Mouse (Mus musculus): ENCODE measurements around the gene Htr2c. TPM values are rescaled to one million over a fixed set of nuclear protein-coding genes. Genes with fewer than 3 reads are reported as not detected.

Htr2c gene
- total RNA-seq (2021), result not detected
- long read RNA-seq, experiment 1, result 0 reads
- long read RNA-seq, experiment 2, result 0 reads

DNA sequence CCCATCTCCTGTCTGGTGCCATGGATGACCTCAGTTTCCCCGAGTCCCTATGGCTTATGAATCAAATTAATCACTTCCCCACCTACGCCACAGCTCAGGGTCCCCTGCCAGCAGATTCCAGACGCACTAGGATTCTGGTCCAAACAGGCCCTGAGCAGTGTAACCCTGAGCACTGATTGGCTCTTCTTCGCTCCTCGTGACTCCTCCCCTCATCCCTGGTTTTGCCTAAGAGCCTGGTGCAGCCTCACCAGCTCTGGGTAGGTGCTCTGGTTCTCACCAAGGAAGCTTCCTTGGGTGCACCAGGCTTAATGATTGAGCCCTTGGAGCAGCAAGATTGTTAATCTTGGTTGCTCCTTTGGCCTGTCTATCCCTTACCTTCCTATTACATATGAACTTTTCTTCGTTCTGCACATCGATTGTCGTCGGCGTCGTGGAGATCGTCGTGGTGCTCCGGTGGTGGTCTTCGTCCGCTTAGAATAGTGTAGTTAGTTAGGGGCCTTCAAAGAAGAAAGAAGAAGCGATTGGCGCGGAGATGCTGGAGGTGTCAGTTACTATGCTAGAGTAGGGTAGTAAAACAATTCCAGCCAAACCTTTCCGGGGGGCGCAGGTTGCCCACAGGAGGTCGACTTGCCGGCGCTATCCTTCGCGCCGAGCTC is at the start of gene Htr2c:
TSS of gene Htr2c (plus strand) at position 256 of the 656 bp plus-strand sequence.
- no peak for DNase-seq (ENCODE audit: low spot score in 2 of 2)

DNA sequence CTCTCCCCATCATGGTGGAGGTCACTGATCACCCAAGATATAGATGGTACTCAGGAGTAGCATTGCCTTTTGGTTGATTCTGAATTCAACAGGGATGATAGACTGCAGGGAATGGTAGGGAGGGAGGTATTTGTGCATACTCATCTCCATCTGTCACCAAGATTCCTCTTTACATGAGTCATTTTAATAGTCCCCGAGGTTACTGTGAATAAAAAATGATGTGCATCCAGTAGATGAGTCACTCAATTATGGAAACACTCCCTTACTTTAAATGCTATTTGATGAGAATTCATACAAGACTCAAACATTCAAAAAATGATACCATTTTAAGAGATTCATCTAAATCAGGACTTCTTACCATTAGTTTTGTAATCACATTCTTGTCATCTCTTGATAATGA is 34.1 kb upstream of the Htr2c start:
- no peak for DNase-seq (ENCODE audit: low spot score in 2 of 2)

GRCm38 (mm10) chrX:146936332-146936731 is 26.0 kb upstream of the Htr2c start:
- no peak for DNase-seq (ENCODE audit: low spot score in 2 of 2)

DNA sequence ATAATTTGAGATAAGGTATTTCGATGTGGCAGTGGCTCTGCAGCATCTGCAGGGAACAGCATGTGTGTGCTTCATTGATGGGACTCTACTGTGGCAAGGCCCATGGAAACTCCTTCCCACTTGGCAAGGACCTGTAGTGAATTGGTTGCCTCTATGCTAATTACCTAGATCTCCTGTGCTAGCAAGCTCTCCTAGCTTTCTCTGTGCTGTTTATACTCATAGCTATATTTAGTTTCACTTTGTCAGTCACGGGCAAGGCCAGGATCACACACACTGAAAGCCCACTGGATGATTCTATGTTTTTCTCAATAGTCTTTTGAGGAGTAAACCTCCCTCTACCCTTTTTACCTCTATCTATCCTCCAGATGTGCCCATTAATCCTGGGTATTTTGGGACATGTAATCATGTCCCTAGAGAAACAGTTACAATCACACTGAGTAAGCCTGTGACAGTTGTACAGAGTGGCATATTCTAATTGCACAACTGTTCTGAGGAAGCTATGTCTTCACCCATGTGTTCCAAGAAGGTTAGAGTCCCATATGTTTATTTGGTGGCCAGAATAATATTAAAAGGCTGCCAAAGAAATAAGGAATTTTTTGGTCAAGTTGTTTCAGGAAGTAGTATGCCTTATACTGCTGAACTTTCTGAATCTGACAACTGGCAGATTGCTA is 16.0 kb upstream of the Htr2c start:
- no peak for DNase-seq (ENCODE audit: low spot score in 2 of 2)

DNA sequence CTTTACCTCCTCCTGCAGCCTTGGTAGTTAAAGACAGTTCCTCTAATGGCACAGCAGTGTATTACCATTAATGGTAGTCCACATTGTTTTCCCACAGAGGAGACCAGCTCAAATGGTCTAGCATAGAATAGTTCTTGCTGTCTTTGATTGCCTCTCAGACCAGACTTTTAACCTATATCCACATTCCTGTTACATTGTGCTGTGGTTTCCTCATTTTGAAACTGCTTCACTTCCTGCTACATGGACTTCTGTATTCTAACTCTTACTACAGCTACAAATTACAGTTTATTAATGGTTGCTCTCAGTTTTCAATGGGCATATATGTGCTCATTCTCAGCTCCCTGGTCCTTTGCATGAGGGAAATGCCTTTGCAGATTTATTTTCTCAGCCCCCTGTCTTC is 15.3 kb upstream of the Htr2c start:
- DNase-seq (ENCODE audit: low spot score in 2 of 2), result no peak

DNA sequence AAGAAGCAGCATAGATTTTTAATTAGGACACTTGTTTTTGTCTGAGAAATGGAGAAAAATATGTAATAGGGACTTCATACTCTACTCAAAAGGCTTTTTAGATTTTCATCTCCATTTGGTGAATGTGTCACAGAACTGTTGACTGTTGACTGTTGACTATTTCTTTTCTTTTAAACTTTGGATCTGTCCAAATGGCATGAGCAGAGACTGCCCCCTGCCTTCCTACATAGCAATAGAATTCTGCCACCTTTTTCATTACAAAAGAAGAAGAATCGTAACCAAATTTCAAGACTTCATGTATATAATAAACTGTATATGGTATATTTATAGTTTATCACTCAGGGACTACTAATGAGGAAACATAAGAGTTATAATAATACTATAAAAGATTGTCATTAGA is 3.7 kb upstream of the Htr2c start:
- no peak for DNase-seq (ENCODE audit: low spot score in 2 of 2)

GRCm38 (mm10) chrX:146959960-146960359 is 2.4 kb upstream of the Htr2c start:
- no peak for DNase-seq (ENCODE audit: low spot score in 2 of 2)

DNA sequence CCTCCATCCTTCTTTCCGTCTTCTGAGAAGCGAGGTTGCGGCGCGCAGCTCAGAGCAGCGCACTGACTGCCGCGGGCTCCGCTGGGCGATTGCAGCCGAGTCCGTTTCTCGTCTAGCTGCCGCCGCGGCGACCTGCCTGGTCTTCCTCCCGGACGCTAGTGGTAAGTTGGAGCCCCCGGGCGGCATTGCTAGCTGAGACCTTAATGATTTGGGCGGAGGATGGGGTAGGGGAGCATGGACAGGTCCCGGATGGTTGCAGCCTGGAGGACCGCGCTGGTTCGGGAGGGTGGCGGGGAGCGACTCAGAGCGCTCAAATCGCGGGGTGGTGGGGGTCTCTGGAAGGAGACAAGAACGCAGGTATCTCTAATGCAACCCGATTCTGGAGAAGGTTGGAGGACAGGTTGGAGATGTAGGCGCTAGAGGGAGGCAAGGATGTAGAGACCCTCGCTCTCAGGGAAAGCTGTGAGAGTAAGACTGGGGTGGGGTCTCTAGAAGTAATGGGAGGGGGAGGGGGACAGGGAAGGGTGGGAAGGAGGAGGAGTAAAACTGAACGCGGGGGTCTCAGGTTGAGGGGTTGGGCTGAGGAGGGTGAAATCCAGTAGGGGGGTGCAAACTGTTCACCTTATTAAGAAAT is 718 bp downstream of the Htr2c start:
- DNase-seq (ENCODE audit: low spot score in 2 of 2), result no peak

DNA sequence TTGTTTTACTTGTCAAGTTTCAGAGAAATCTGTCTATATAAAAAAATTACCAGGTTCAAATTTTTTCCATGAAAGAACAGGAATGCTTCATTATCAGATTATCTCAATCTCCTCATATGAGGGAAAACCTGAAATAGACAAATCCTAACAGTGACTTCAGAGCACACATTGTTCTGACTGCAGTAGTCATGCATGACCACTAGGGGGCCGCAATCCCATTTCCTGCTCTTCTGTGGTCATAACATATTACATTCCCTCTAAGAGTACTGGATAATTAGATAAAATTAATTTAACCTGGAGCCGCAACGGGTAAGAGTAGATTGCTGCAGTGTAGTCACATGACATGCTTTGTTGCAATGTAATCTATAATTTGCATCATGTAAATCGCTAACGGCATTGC is 17.6 kb downstream of the Htr2c start:
- DNase-seq (ENCODE audit: low spot score in 2 of 2), result no peak

- no peak for DNase-seq (ENCODE audit: low spot score in 2 of 2)
These were observed 93.4 kb downstream of the Htr2c start for GRCm38 (mm10) chrX:147055730-147056129.

DNA sequence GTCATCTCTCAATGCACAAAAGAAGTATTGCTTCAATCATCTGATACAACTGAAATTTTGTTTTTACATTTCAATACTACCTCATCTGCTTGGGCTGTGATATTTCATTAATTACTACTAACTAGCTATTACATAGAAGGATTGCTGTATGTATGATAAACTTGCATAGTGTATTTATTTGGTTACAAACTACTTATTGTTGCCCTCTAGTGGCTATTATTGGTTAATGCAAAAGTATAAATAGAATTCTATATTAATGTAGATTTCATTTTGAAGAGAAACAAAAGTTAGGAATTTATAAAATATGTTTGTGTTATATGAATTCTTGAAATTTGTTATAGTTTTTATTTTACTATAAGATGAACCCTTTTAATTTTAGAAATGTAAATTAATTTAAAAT is 109.3 kb downstream of the Htr2c start:
- no peak for DNase-seq (ENCODE audit: low spot score in 2 of 2)

GRCm38 (mm10) chrX:147119155-147119554 is 156.8 kb downstream of the Htr2c start:
- DNase-seq (ENCODE audit: low spot score in 2 of 2), result no peak

GRCm38 (mm10) chrX:147215251-147215650 is 252.9 kb downstream of the Htr2c start:
- DNase-seq (ENCODE audit: low spot score in 2 of 2), result no peak

GRCm38 (mm10) chrX:147217382-147218013 is 255.2 kb downstream of the Htr2c start:
- no peak for DNase-seq (ENCODE audit: low spot score in 2 of 2)

DNA sequence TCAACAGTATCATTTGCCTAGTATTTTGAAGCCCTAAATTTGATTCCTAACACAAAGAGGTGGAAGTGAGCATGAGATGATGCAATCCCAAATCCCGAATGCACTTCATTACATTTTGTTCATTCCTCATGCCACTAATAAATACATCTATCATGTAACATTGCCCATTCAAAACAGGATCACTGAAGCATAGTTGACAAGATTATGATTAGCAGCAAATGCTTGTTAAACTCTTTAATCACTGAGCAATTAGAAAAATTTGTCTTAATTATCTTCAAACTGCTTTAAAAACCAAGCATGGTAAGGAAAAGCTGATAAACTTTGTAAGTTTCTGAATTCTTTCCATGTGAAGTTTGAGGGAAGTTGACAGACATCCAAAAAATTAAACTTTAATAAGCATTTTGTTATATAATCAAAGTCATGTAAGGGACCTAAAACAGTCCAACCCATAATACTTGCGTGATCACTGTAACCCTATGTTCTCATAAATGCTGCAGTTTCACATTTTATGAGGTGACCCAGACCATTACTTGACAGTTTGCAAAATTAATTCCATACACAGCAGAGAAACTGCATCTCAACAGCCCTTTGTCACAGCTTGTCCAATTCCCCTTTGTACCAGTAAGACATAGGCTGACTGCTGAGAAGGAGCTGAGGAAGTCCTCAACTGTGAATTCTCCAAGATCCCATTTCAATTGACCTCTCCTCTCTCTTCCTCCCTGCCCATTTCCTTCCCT is 276.7 kb downstream of the Htr2c start:
- DNase-seq (ENCODE audit: low spot score in 2 of 2), result no peak

Small RNAs within 50 kb of the gene (microRNA-seq; reads per million reads assigned to microRNA genes)
- gene Gm22650 (not detected), gene Gm24627 (not detected), gene Mir1264 (0.85 reads per million), gene Mir1298 (1.7 reads per million), gene Mir1912 (not detected), gene Mir448 (not detected), gene Mir764 (not detected)
